Mouse (Mus musculus) heart, embryonic 16.5 days (tissue): Measurements from ENCODE around the gene Pdzrn3. TPM values are rescaled to one million over a fixed set of nuclear protein-coding genes. Genes with fewer than 3 reads are reported as not detected.

ENCODE experiments used
- ATAC-seq: fragments of 200-750 bp; cut with Nextera tagmentation; replicated peaks from 2 replicates; pipeline ENCODE4 v1.8.0; 2017; ENCODE audit warnings: moderate number of reproducible peaks; ENCODE audit not compliant: insufficient read depth, low FRiP score; ENCODE audit errors: extremely low read depth
- H3K27ac ChIP-seq: fragments of 300-500 bp; sonication (generic); 2 replicates; pipeline ENCODE4 v1.5.1; 2014; ENCODE audit warnings: mild to moderate bottlenecking, low read length, control low read depth, moderate library complexity
- H3K27me3 ChIP-seq: fragments of 300-500 bp; sonication (generic); 2 replicates; pipeline ENCODE4 v1.6.1; 2014; ENCODE audit warnings: low read length, mixed read lengths; ENCODE audit not compliant: control insufficient read depth, insufficient read depth
- H3K36me3 ChIP-seq: fragments of 300-500 bp; sonication (generic); 2 replicates; pipeline ENCODE4 v1.6.1; 2014; ENCODE audit not compliant: control insufficient read depth, insufficient read depth
- H3K4me1 ChIP-seq: fragments of 300-500 bp; sonication (generic); 2 replicates; pipeline ENCODE4 v1.6.1; 2014; ENCODE audit warnings: low read length, mixed read lengths; ENCODE audit not compliant: control insufficient read depth, insufficient read depth
- H3K4me2 ChIP-seq: fragments of 300-500 bp; sonication (generic); 2 replicates; pipeline ENCODE4 v1.6.1; 2014; ENCODE audit warnings: low read depth, mild to moderate bottlenecking, control low read depth, low read length
- H3K4me3 ChIP-seq: fragments of 300-500 bp; sonication (generic); 2 replicates; pipeline ENCODE4 v1.5.1; 2014; ENCODE audit warnings: mild to moderate bottlenecking, control low read depth, low read length
- H3K9ac ChIP-seq: fragments of 300-500 bp; sonication (generic); 2 replicates; pipeline ENCODE4 v1.6.1; 2014; ENCODE audit warnings: low read length, control low read depth
- H3K9me3 ChIP-seq: fragments of 300-500 bp; sonication (generic); replicated peaks from 2 replicates; pipeline ENCODE4 v1.6.1; 2016; ENCODE audit warnings: low read length; ENCODE audit not compliant: control insufficient read depth
- WGBS: fragments of 180-500 bp; shearing (Covaris S2); extraction: QIAGEN DNeasy Blood & Tissue Kit; methylation state at CpG from one replicate; pipeline ENCODE4 v1.1.7; 2014; 5-methylcytosine and 5-hydroxymethylcytosine counted together
- polyA plus RNA-seq: library from polyadenylated mRNA; unstranded; fragments of >200 nt; fragmentation: Nextera tagmentation; extraction: Ambion mirVana; gene quantifications from 2 replicates; pipeline ENCODE4 v1.2.1, GENCODE M21; 2015

Gene Pdzrn3
- polyA plus RNA-seq, 1 experiment from 2014 or later: 13.1 TPM

- no peaks in the 10 kb centered on the region for H3K9me3 ChIP-seq
- WGBS: 60% methylated on average over 10 of the region's 10 CpGs
- no peak overlapping the region; the same call in 1 of the 2 replicates for H3K9ac ChIP-seq
- no peak for ATAC-seq
- peaks cover 4% of the 10 kb centered on the region; the same call in 1 of the 2 replicates for H3K36me3 ChIP-seq
- no peaks in the 10 kb centered on the region for H3K27me3 ChIP-seq
- peaks cover 65% of the 10 kb centered on the region for H3K4me1 ChIP-seq
- peak overlapping the region; percentile 91 for H3K27ac ChIP-seq
- no peak overlapping the region for H3K4me2 ChIP-seq
- no peak overlapping the region for H3K4me3 ChIP-seq
Measured at GRCm38 (mm10) chr6:101269335-101270094, 108.2 kb downstream of the Pdzrn3 start.

- no peak overlapping the region for H3K9ac ChIP-seq
- peaks cover 4% of the 10 kb centered on the region; the same call in 1 of the 2 replicates for H3K36me3 ChIP-seq
- no peaks in the 10 kb centered on the region for H3K9me3 ChIP-seq
- H3K4me3 ChIP-seq: no peak overlapping the region
- H3K27me3 ChIP-seq: no peaks in the 10 kb centered on the region
- ATAC-seq: no peak
- 63% methylated on average over 1 of the region's 1 CpGs for WGBS
- H3K4me2 ChIP-seq: no peak overlapping the region
- peak overlapping the region; percentile 64 for H3K27ac ChIP-seq
- H3K4me1 ChIP-seq: peaks cover 59% of the 10 kb centered on the region
Measured at GRCm38 (mm10) chr6:101268266-101268665, 109.4 kb downstream of the Pdzrn3 start.

GRCm38 (mm10) chr6:101266787-101267186, 110.9 kb downstream of the Pdzrn3 start:
- Histone ChIP-seq H3K4me3 (no peak overlapping the region), H3K9me3 (no peaks in the 10 kb centered on the region), H3K27ac (no peak overlapping the region), H3K27me3 (no peaks in the 10 kb centered on the region), H3K4me1 (peaks cover 47% of the 10 kb centered on the region), H3K4me2 (no peak overlapping the region), H3K36me3 (no peaks in the 10 kb centered on the region), H3K9ac (no peak overlapping the region)
- peak; percentile 67; the same call in 1 of the 2 replicates for ATAC-seq
- 21% methylated on average over 1 of the region's 1 CpGs for WGBS

DNA sequence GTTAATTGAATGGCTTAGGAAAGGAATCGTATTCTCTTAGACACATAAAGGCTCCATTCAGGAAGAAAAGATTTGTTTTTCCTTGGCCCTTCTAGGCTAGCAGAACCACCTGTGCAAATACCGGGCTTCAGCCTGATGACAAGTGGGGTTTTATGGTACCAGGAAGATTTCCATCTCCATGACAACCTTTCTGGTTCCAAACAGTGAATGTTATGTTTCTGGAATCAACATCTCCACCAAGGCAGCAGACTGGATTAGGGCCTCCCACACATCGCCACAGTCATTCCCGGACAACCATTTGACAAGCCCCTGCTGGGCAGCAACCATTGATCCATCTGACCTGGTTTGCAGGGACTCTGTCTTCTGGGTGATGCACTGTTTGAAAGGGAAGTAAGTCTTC, 114.2 kb downstream of the Pdzrn3 start:
- H3K4me1 ChIP-seq: peaks cover 43% of the 10 kb centered on the region
- H3K36me3 ChIP-seq: no peaks in the 10 kb centered on the region
- H3K27me3 ChIP-seq: no peaks in the 10 kb centered on the region
- no peak overlapping the region for H3K9ac ChIP-seq
- H3K9me3 ChIP-seq: no peaks in the 10 kb centered on the region
- H3K4me2 ChIP-seq: no peak overlapping the region
- WGBS: 56% methylated on average over 4 of the region's 4 CpGs
- no peak for ATAC-seq
- no peak overlapping the region for H3K27ac ChIP-seq
- H3K4me3 ChIP-seq: no peak overlapping the region

GRCm38 (mm10) chr6:101261513-101261912, 116.2 kb downstream of the Pdzrn3 start:
- no peaks in the 10 kb centered on the region for H3K9me3 ChIP-seq
- H3K4me1 ChIP-seq: peaks cover 26% of the 10 kb centered on the region
- 6% methylated on average over 4 of the region's 4 CpGs for WGBS

DNA sequence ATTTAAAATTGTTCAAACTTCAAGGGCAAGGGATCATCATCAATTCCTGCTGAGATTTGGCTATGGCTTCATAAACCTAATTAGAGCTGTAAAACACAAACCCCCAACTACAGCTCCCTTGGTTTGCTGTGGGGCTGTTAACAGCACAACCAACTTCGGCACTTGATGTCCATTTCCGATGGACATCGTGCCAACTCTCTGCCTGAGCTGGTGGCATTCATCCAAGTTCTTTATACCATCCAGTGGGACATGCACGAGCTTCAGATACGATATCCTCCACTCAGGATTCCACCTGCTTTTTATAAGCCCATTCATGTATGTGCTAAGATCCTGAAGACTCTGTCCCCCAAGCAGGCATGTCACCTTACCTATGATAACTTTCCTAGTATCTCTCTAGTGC, 118.3 kb downstream of the Pdzrn3 start:
- no peak overlapping the region for H3K9ac ChIP-seq
- peaks cover 17% of the 10 kb centered on the region for H3K4me1 ChIP-seq
- H3K4me2 ChIP-seq: no peak overlapping the region
- H3K27me3 ChIP-seq: no peaks in the 10 kb centered on the region
- 33% methylated on average over 5 of the region's 5 CpGs for WGBS
- ATAC-seq: no peak
- no peaks in the 10 kb centered on the region for H3K9me3 ChIP-seq
- H3K4me3 ChIP-seq: no peak overlapping the region
- H3K36me3 ChIP-seq: no peaks in the 10 kb centered on the region
- no peak overlapping the region for H3K27ac ChIP-seq

More at GRCm38 (mm10) chr6:101261513-101261912, 116.2 kb downstream of the Pdzrn3 start:
- H3K36me3 ChIP-seq: no peaks in the 10 kb centered on the region
- no peak overlapping the region for H3K4me3 ChIP-seq
- no peak overlapping the region for H3K27ac ChIP-seq
- no peak for ATAC-seq
- H3K27me3 ChIP-seq: no peaks in the 10 kb centered on the region
- no peak overlapping the region for H3K4me2 ChIP-seq
- H3K9ac ChIP-seq: no peak overlapping the region

GRCm38 (mm10) chr6:101257418-101257817, 120.3 kb downstream of the Pdzrn3 start:
- Histone ChIP-seq H3K27me3 (no peaks in the 10 kb centered on the region), H3K27ac (no peak overlapping the region), H3K36me3 (no peaks in the 10 kb centered on the region), H3K4me2 (no peak overlapping the region), H3K4me3 (no peak overlapping the region), H3K9ac (no peak overlapping the region), H3K4me1 (peaks cover 29% of the 10 kb centered on the region), H3K9me3 (no peaks in the 10 kb centered on the region)
- 80% methylated on average over 6 of the region's 6 CpGs for WGBS
- no peak for ATAC-seq

GRCm38 (mm10) chr6:101254652-101255051, 123.0 kb downstream of the Pdzrn3 start:
- Histone ChIP-seq H3K36me3 (no peaks in the 10 kb centered on the region), H3K4me1 (peaks cover 41% of the 10 kb centered on the region), H3K4me2 (no peak overlapping the region), H3K27me3 (no peaks in the 10 kb centered on the region), H3K4me3 (no peak overlapping the region), H3K27ac (no peak overlapping the region), H3K9me3 (no peaks in the 10 kb centered on the region), H3K9ac (no peak overlapping the region)
- no peak for ATAC-seq
- WGBS: 67% methylated on average over 4 of the region's 4 CpGs

GRCm38 (mm10) chr6:101251916-101252603, 125.6 kb downstream of the Pdzrn3 start:
- no peak for ATAC-seq
- no peak overlapping the region for H3K4me2 ChIP-seq
- H3K9ac ChIP-seq: no peak overlapping the region
- 62% methylated on average over 12 of the region's 12 CpGs for WGBS
- H3K36me3 ChIP-seq: no peaks in the 10 kb centered on the region
- no peaks in the 10 kb centered on the region for H3K9me3 ChIP-seq
- peaks cover 41% of the 10 kb centered on the region for H3K4me1 ChIP-seq
- H3K27me3 ChIP-seq: no peaks in the 10 kb centered on the region
- H3K4me3 ChIP-seq: no peak overlapping the region
- H3K27ac ChIP-seq: no peak overlapping the region
